Mouse (Mus musculus) left cerebral cortex, postnatal 10 days (tissue): ENCODE measurements at regions not wholly inside any gene's neighbourhood (a gene's known extent, or its start where the extent isn't known, plus 50 kb on each side); places are given as distances from the start of the nearest gene placed in this dataset.

Experiments
- DNase-seq, 2 experiments: peaks; one replicate each; pipeline ENCODE4 v3.0.0; 2021 to 2022; ENCODE audit warnings: low spot score in 2 of 2, mixed read lengths in 1 of 2; ENCODE audit errors: extremely low spot score in 1 of 2
- intact Hi-C: fragments of 180-260 bp; cut with DNase I; formaldehyde crosslinking; loops from one replicate; pipeline ENCODE4 v1.15.1; 2025

DNA sequence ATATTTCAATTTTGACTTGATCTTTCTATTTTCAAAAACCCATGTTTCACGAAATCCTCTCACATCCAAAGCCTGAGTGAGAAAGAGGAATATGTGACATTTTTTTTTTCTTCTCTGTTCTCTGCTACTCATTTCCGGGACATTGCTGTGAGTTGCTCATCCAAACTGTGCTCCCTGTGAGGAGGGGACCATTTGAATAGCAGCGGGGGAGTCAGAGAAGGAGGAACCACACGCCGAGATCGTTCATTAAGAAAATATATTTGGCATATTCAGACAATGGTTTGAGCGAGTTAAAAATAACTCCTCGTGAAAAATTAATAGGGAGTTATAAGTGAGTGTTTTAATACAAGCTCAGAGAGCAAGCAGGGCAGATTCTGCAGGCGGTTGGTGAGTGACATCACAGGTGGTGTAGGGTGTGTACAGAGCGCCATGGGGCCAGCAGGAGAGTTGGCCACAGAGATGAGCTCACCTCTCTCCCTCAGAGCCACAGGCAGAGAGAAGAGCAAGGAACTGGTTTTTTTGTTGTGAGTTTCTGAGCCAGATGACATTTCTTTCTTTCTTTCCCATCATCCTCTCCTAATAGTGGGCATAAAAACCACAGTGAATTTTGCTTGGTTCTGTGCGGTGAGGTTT is 54.4 kb upstream of the Calcoco1 start:
- intact Hi-C loops: no loop called here
- DNase-seq: no peak

- intact Hi-C loops: no loop called here
- no peak for DNase-seq
Measured at GRCm38 (mm10) chr15:102780626-102781025, 58.6 kb upstream of the Calcoco1 start.

DNA sequence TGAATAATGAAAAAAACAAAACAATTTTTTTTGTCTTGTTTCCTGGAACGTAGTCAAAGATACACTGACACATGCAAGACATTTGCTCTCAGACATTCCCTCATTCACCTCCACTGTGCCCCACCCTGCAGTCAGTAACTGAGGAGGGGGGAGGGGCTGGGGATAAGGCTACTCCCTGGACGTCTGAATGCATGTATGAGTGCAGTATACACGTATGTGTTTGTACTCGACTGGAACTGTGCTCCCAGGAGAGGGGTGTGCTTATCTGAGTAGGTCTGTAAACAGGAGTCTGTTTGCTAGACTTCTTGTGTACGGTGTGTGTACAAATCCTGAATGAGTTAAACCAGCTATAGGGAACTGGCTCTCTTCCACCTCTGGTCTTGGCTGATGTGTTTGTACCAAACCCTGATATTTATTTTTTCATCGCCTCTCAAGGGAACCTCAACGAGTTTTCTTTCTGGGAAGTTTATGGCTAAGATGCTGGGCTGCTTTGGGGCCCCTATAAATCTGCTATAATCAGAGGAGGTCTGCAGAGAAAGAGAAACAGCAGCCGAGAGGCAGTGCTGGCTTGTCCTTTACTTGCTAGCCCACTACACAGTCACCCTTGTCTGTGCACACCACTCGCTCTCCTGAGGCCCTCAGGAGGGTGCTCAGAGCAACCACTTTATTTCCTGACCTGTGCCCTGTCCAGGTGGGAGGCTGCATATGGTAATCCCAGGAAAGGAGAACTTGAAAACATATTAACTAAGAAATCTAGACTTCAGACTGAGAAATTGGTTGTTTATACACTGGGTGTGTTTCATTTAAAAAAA is 61.2 kb upstream of the Calcoco1 start:
- intact Hi-C loops: no loop called here
- DNase-seq: no peak

DNA sequence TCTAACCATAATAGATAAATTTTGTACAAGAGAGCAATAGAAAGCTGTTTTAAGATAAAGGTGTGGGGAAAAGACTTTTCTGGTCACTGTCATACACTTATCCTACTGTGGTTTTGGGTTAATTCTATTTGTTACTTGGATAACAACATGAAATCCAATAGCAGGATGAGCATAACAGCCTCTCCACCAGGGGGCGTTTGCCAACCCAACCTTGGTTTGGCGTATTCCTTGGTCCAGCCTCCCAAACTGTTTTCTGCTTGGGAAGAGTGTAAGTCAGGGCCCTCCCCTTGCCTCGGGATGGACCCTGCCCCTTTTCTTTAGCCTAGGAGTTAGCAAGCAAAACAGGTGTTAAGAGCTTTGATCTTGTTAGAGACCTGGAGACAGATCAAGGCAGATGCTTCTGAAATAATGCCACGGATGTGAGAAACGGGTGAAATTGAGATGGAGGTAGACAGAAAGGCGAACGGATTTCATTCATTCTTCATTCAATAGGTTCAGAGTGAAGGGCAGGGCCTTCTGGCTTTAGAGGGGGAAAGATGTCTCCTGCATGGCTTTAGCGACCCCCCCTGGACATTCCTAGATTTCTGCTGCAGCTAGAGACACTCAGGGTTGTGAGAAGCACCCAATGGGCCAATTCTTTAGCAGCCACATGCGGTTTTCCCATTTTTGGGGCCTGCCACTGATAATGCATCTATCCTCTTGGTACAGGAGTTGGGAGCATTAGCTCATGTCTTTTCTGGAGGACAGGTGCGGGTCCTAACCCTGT is 63.3 kb upstream of the Calcoco1 start:
- intact Hi-C loops: no loop called here
- DNase-seq: peak in 1 of 2 experiments; percentile 67

GRCm38 (mm10) chr15:102788846-102789518 is 67.0 kb upstream of the Calcoco1 start:
- peak; percentile 50 to 86 for DNase-seq
- intact Hi-C loops: no loop called here

- peak; percentile 45 to 72 for DNase-seq
- intact Hi-C loops: no loop called here
Measured at GRCm38 (mm10) chr15:102797020-102797618, 75.1 kb upstream of the Calcoco1 start.

DNA sequence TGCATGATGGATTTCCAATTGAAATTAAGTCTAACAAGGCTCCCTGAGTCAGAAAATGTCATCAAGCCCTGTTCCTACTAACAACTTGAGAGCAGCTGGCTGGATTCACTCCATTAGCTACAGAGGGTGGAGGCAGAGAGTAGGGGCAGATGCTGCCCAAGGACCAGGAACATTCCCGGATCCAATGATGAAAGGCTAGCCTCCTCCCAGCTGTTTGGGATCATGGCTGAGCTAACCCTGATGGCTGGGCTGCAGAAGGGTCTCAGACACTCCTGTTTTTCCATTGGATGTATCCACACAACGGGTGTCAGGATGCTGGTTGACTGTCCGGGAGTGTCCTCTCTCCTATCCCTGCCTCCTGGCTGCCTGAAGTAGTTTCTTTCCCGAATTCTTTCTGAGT is 78.1 kb upstream of the Calcoco1 start:
- no peak for DNase-seq

GRCm38 (mm10) chr15:102802265-102802813 is 80.4 kb upstream of the Calcoco1 start:
- no peak for DNase-seq
- intact Hi-C loops: no loop called here

More for the DNA sequence above, 78.1 kb upstream of the Calcoco1 start:
- intact Hi-C loops: no loop called here

- intact Hi-C loops: loop anchor here (5.0 kb wide), 1 partner anchor 45 kb away; no protein-coding TSS in a partner anchor
Measured at GRCm38 (mm10) chr15:102807353-102807752, 85.4 kb upstream of the Calcoco1 start.

GRCm38 (mm10) chr15:102819181-102819580 is 97.2 kb upstream of the Calcoco1 start:
- no peak for DNase-seq
- intact Hi-C loops: no loop called here

More at GRCm38 (mm10) chr15:102807353-102807752, 85.4 kb upstream of the Calcoco1 start:
- peak; percentile 48 to 55 for DNase-seq

DNA sequence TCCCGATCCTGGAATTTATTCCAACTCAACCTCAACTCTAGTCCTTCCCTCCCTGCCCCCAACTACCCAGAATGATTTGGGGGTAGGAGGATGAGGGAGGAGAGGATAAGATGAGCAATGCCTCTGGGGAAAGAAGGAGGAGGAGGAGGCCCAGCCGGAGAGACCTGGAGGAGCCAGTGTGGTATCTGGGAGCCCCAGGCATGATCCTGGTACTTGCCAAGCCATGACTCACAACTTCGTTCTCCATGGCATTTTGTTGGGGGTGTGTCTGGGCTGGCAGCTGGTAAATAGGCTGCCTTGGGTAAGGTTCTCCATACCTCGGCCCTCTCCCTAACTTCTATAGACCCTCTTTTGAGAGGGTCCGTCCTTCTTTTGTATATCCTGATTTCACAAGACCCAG is 81.2 kb upstream of the Hoxc13 start:
- intact Hi-C loops: no loop called here
- no peak for DNase-seq

DNA sequence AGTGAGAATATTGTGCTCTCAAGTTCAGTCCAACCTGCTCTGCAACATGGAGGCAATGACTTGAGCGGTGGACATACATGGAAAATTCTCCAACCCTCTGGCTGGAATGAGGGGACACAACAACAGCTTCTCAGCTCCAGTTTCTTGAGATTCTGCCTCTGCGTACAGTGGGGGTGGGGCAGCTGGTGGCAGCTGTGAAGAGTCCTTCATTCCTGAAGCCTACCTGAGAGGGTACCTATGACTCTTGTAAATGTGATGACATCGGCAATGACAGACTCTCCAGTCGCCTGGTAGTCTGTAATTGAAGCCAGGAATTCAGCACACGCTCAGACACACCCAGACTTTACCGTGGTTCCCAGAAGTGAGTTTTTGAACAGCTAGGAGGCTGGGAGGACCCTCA is 58.5 kb upstream of the Hoxc13 start:
- intact Hi-C loops: no loop called here
- DNase-seq: no peak

GRCm38 (mm10) chr15:102866788-102867187 is 54.1 kb upstream of the Hoxc13 start:
- no peak for DNase-seq
- intact Hi-C loops: no loop called here
